Mouse (Mus musculus) CD4-positive, CD25-positive, alpha-beta regulatory T cell, adult 2 months (primary cell): ENCODE data around the gene Btbd35f1.
"Not testable (repeated sequence)": the region's sequence is repeated elsewhere in the genome, so short reads cannot be mapped to it uniquely, and the experiment has no call there.

Experiments
- DNase-seq: peaks from one replicate; pipeline ENCODE4 v3.0.0-alpha.2; 2012; ENCODE audit warnings: low read depth, low spot score

Btbd35f1 gene

GRCm38 (mm10) chrX:32559755-32560154 lies at the start of gene Btbd35f1:
Gene Btbd35f1 (plus strand): TSS chrX:32560055.
- not testable (repeated sequence) for DNase-seq

GRCm38 (mm10) chrX:32590878-32591542 lies 31.2 kb downstream of the Btbd35f1 start:
- not testable (repeated sequence) for DNase-seq

- not testable (repeated sequence) for DNase-seq
Observed at GRCm38 (mm10) chrX:32601008-32601407, 41.2 kb downstream of the Btbd35f1 start.

- not testable (repeated sequence) for DNase-seq
Observed at GRCm38 (mm10) chrX:32601425-32601824, 41.6 kb downstream of the Btbd35f1 start.
